Mouse (Mus musculus) megakaryocyte, embryonic 14.5 days (primary cell): ENCODE results near the gene Tulp2.

Experiments
- FLI1 ChIP-seq: IDR thresholded peaks from 2 replicates; pipeline ENCODE4 v1.6.1; 2012; ENCODE audit warnings: low read length, inconsistent platforms, mixed read lengths
- GATA1 ChIP-seq: IDR thresholded peaks from 3 replicates; pipeline ENCODE4 v1.6.1; 2012; ENCODE audit warnings: mixed read lengths, low read length, inconsistent platforms, borderline replicate concordance

GRCm38 (mm10) chr7:45567780-45568516 lies 86.3 kb downstream of the Tulp2 start:
- TF ChIP-seq GATA1 (no peak; the same call in 2 of the 3 replicates), FLI1 (no peak)
